Mouse (Mus musculus): ENCODE measurements around the gene Ankrd27.

DNA sequence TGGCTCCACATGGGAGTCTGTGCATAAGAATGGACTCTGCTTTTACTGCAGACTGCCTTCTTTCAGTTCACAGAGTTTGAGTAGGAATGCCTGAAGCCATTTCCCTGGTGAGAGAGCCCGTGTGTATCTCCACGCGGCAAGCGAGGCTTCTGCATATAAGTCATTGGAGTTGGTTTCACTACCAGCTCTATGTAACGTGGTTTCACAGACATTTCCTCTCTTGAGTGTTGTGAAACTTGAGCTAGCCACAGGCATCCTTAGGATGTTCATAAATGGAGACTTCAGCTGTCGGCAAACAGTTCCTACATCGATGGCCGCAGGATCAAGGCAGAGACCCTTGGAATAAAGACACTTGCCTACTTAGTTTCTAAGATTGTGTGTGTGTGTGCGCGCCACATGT lies 23.2 kb downstream of the Ankrd27 start:
- no peak for TF ChIP-seq RCOR1 (IDR thresholded peaks at IDR 0.05; ENCODE audit: low read depth, low read length)
- TF ChIP-seq MYB (IDR thresholded peaks at IDR 0.05; ENCODE audit: low read depth, low read length): no peak
- TF ChIP-seq MAFK (IDR thresholded peaks at IDR 0.05; ENCODE audit: borderline replicate concordance, low read depth, low read length): no peak
- TF ChIP-seq TBP (IDR thresholded peaks at IDR 0.05; ENCODE audit: low read depth, low read length): no peak
- no peak for TF ChIP-seq NRF1 (IDR thresholded peaks at IDR 0.05; ENCODE audit: insufficient read depth, low read depth, low read length, poor library complexity, severe bottlenecking)
- TF ChIP-seq MYC (IDR thresholded peaks at IDR 0.05; ENCODE audit: low read depth, low read length): no peak
- no peak for TF ChIP-seq CTCF (IDR thresholded peaks at IDR 0.05 in 2 of 3, conservative IDR thresholded peaks at IDR 0.05 in 1 of 3; ENCODE audit: control insufficient read depth in 1 of 3, insufficient read depth in 1 of 3, low read depth in 2 of 3, low read length in 3 of 3, poor library complexity in 1 of 3, severe bottlenecking in 1 of 3)
- TF ChIP-seq TCF12 (IDR thresholded peaks at IDR 0.05; ENCODE audit: low read depth, low read length): no peak
- no peak for TF ChIP-seq KAT2A (conservative IDR thresholded peaks at IDR 0.05; ENCODE audit: low read depth, low read length)
- no peak for TF ChIP-seq GATA1 (IDR thresholded peaks at IDR 0.05; ENCODE audit: low read depth, low read length)
